Mouse (Mus musculus): ENCODE results near the gene Edn3.

Gene Edn3

DNA sequence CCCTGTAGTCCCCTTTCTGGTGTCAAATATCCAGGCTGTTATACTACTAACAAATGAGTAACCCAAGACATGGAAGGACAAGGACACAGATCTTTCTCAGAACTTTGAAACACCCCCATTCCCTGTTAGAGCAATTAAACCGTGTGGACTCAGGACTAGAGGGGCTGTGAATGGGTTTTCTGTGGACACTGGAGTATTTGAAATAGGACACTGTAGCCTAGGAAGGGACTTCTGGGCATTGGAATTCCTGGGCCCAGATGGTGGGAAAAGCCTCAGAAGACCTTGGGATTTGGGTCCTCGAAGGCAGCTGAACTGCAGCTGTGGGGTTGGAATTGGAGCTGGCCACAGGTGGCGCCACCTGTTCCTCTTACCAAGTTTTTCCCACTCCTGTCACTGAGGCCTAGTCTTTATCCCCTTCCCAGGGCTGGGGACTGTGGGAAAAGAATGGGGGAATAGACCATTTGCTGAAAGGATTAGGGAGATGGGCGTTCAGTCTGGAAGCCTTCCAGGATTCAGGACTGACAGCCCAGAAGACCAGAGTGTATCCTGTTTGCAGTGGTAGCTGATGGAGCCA, 37.2 kb downstream of the Edn3 start:
- no peak for DNase-seq

- DNase-seq = no peak
These were observed 42.0 kb downstream of the Edn3 start for GRCm38 (mm10) chr2:174802453-174802852.

GRCm38 (mm10) chr2:174803661-174804060, 43.2 kb downstream of the Edn3 start:
- DNase-seq = no peak

DNA sequence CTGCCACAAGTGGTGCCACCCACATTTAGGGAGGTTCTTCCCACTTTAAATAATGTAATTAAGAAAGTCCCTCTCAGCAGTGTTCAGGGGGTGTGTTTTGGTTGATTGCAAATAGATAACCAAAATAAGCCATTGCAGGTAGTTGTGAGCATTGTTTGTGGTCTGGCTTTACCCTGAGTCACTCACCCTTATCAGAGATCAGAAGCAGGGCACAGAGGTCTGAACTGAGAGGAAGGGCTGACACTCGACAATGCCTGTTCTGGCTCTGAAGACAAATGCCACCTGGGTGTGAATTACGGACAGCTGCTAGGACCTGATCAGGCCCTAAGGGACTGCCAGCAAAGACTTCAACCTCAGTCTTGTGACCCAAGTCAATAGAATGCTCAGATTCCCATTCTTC, 47.5 kb downstream of the Edn3 start:
- no peak for DNase-seq

DNA sequence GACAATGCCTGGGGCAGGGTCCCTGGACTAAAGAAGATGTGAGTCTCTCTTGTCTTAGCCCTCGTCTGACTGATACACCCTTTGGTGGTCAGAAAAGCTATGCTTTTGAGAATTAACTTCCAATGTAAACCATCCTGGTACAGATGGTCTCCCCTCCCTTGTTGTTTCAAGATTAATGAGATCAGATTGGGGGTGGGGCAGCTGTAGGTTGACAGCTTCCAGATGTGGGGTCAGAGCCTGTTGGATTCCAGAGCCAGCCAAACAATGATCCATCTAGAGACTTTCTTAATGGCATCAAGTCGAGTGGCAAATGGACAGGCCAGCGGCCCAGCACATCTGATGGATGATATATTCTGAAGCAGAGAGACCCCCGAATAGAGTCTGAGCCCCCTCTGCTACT, 48.9 kb downstream of the Edn3 start:
- no peak for DNase-seq

GRCm38 (mm10) chr2:174813306-174813705, 52.9 kb downstream of the Edn3 start:
- no peak for DNase-seq

GRCm38 (mm10) chr2:174816163-174816562, 55.7 kb downstream of the Edn3 start:
- no peak for DNase-seq

GRCm38 (mm10) chr2:174820286-174820685, 59.9 kb downstream of the Edn3 start:
- no peak for DNase-seq

GRCm38 (mm10) chr2:174827829-174828228, 67.4 kb downstream of the Edn3 start:
- no peak for DNase-seq

- no peak for DNase-seq
These were observed 73.2 kb downstream of the Edn3 start for GRCm38 (mm10) chr2:174833608-174834007.

Data from thymus, postnatal 4 days (tissue).